Mouse (Mus musculus) forebrain, postnatal 0 days (tissue): Measurements from ENCODE around the gene Arid1b. TPM values are rescaled to one million over a fixed set of nuclear protein-coding genes. Genes with fewer than 3 reads are reported as not detected.

Experiments used
- ATAC-seq: fragments of 200-750 bp; cut with Nextera tagmentation; 2 replicates; pipeline ENCODE4 v1.8.0; 2017; ENCODE audit warnings: mild to moderate bottlenecking, moderate library complexity
- DNase-seq: peaks from one replicate; pipeline ENCODE4 v3.0.0-alpha.2; 2015
- H3K27ac ChIP-seq: fragments of 300-500 bp; sonication (generic); 2 replicates; pipeline ENCODE4 v1.5.1; 2014; ENCODE audit warnings: low read depth, mild to moderate bottlenecking, antibody characterized with exemption, low read length, moderate library complexity, mixed read lengths
- H3K27me3 ChIP-seq: fragments of 300-500 bp; sonication (generic); 2 replicates; pipeline ENCODE4 v1.6.1; 2014; ENCODE audit warnings: mild to moderate bottlenecking, low read length, mixed read lengths; ENCODE audit not compliant: insufficient read depth
- H3K36me3 ChIP-seq: fragments of 300-500 bp; sonication (generic); 2 replicates; pipeline ENCODE4 v1.6.1; 2014; ENCODE audit warnings: mild to moderate bottlenecking, moderate library complexity; ENCODE audit not compliant: insufficient read depth
- H3K4me1 ChIP-seq: fragments of 300-500 bp; sonication (generic); 2 replicates; pipeline ENCODE4 v1.6.1; 2014; ENCODE audit warnings: antibody characterized with exemption; ENCODE audit not compliant: insufficient read depth
- H3K4me2 ChIP-seq: fragments of 300-500 bp; sonication (generic); 2 replicates; pipeline ENCODE4 v1.6.1; 2014; ENCODE audit warnings: low read depth, mild to moderate bottlenecking, moderate library complexity
- H3K4me3 ChIP-seq: fragments of 300-500 bp; sonication (generic); 2 replicates; pipeline ENCODE4 v1.5.1; 2014; ENCODE audit warnings: low read depth, low read length, mixed read lengths
- H3K9ac ChIP-seq: fragments of 300-500 bp; sonication (generic); 2 replicates; pipeline ENCODE4 v1.6.1; 2014; ENCODE audit warnings: mild to moderate bottlenecking
- H3K9me3 ChIP-seq: fragments of 300-500 bp; sonication (generic); 2 replicates; pipeline ENCODE4 v1.6.1; 2016; ENCODE audit warnings: low read length
- CTCF ChIP-seq: sonication (generic); IDR thresholded peaks from 2 replicates; pipeline ENCODE4 v1.5.1; 2016; ENCODE audit warnings: antibody characterized with exemption, control low read depth, low read depth
- WGBS: fragments of 180-500 bp; shearing (Covaris S2); extraction: QIAGEN DNeasy Blood & Tissue Kit; methylation state at CpG from one replicate; pipeline ENCODE4 v1.1.7; 2014; 5-methylcytosine and 5-hydroxymethylcytosine counted together
- polyA plus RNA-seq: library from polyadenylated mRNA; unstranded; fragments of >200 nt; fragmentation: Nextera tagmentation; extraction: Ambion mirVana; gene quantifications from 2 replicates; pipeline ENCODE4 v1.2.1, GENCODE M21; 2015
- total RNA-seq: library from RNA; depleted of rRNA; stranded (reverse); fragments of >200 nt; gene quantifications from 2 replicates; pipeline ENCODE4 v1.2.3, GENCODE M21; 2014

Arid1b gene
- total and polyA plus RNA-seq, 2 experiments from 2014 or later = 10.5 to 51.6 TPM

DNA sequence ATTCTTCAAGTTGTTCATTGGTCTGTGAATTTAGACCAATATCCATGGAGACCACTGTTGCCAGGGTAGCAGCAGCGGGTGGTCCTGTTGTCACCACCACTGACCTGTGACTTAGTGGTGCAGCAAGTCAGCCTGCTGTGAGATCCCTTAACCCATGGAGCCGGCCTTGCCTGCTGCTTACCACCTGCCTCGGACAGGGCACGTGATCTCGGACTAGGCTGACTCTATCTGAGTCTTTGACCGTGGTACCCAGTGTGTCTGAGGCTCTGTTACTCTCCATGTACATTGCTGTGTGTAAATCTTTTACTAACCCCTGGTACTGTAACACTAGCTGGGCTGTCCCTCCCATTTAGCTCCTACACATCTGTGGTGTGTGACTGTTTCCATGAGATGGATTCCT is 335.9 kb downstream of the Arid1b start:
- Histone ChIP-seq H3K36me3 (peaks cover 67% of the 10 kb centered on the region), H3K4me3 (no peak overlapping the region), H3K4me1 (no peaks in the 10 kb centered on the region), H3K4me2 (no peak overlapping the region), H3K27me3 (no peaks in the 10 kb centered on the region), H3K9ac (no peak overlapping the region), H3K9me3 (no peaks in the 10 kb centered on the region), H3K27ac (no peak overlapping the region)
- TF ChIP-seq CTCF = no peak
- no peak for ATAC-seq
- DNase-seq = no peak
- WGBS = 57% methylated on average over 6 of the region's 6 CpGs

GRCm38 (mm10) chr17:5330644-5331043 is 336.5 kb downstream of the Arid1b start:
- Histone ChIP-seq H3K4me3 (no peak overlapping the region), H3K4me2 (no peak overlapping the region), H3K27me3 (no peaks in the 10 kb centered on the region), H3K4me1 (no peaks in the 10 kb centered on the region), H3K9ac (no peak overlapping the region), H3K27ac (no peak overlapping the region), H3K9me3 (no peaks in the 10 kb centered on the region), H3K36me3 (peaks cover 69% of the 10 kb centered on the region)
- no peak for TF ChIP-seq CTCF
- 89% methylated on average over 7 of the region's 7 CpGs for WGBS
- DNase-seq (no peak), ATAC-seq (no peak)

DNA sequence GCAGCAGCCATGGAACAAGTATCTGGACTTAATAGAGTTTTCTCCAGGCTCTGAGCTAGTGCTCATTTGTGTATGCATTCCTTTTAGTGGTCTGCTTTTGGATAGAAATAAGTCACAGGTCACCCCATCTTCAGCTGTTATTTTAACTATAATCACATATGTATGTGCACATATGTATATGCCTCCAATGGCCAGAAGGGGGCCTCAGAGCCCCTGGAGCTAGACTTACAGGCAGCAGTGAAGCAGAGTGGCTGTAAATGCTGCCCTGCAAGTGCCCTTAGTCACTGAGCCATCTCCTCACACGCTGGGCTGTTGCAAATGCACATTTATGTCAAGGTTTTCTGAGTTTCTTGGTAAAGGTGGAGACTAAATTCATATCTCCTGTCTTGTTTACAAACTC is 337.3 kb downstream of the Arid1b start:
- Histone ChIP-seq H3K27ac (no peak overlapping the region), H3K27me3 (no peaks in the 10 kb centered on the region), H3K9ac (no peak overlapping the region), H3K4me1 (no peaks in the 10 kb centered on the region), H3K4me3 (no peak overlapping the region), H3K9me3 (no peaks in the 10 kb centered on the region), H3K4me2 (no peak overlapping the region), H3K36me3 (peaks cover 75% of the 10 kb centered on the region)
- whole genome bisulfite sequencing = 71% methylated on average over 1 of the region's 1 CpGs
- peak; percentile 57 for TF ChIP-seq CTCF
- ATAC-seq = no peak
- DNase-seq = no peak

- no peaks in the 10 kb centered on the region for H3K4me1 ChIP-seq
- TF ChIP-seq CTCF = no peak
- ATAC-seq (peak; percentile 10; the same call in 1 of the 2 replicates), DNase-seq (no peak)
- 86% methylated on average over 7 of the region's 7 CpGs for WGBS
- no peak overlapping the region for H3K4me3 ChIP-seq
- no peaks in the 10 kb centered on the region for H3K9me3 ChIP-seq
- no peak overlapping the region for H3K4me2 ChIP-seq
- H3K36me3 ChIP-seq = peaks cover 77% of the 10 kb centered on the region
- H3K27ac ChIP-seq = no peak overlapping the region
- no peaks in the 10 kb centered on the region for H3K27me3 ChIP-seq
- H3K9ac ChIP-seq = no peak overlapping the region
Measured at GRCm38 (mm10) chr17:5334567-5334966, 340.4 kb downstream of the Arid1b start.

DNA sequence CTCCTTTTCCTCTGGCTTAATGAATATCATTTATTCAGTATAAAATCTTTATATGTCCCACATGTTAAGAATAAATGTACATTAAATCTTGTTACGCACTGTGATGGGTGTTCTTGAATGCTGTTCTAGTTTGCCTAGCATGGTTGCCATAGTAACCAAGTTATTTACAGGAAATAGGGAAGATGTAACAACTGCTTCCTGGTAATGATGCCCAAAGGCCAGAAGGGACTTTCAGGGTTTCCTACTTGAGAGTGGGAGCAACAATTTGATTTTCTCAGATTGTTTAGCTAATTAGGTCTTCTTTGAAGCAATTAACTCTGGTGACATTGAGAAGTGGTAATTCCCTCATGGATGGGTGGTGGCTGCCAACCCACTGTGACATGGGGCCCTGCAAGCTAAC is 350.3 kb downstream of the Arid1b start:
- no peak for TF ChIP-seq CTCF
- Histone ChIP-seq H3K27me3 (no peaks in the 10 kb centered on the region), H3K36me3 (peaks cover 39% of the 10 kb centered on the region), H3K9me3 (no peaks in the 10 kb centered on the region), H3K4me2 (no peak overlapping the region), H3K9ac (no peak overlapping the region), H3K27ac (no peak overlapping the region), H3K4me1 (no peaks in the 10 kb centered on the region), H3K4me3 (no peak overlapping the region)
- WGBS = 63% methylated on average over 1 of the region's 1 CpGs
- ATAC-seq = peak; percentile 62
- DNase-seq = no peak

DNA sequence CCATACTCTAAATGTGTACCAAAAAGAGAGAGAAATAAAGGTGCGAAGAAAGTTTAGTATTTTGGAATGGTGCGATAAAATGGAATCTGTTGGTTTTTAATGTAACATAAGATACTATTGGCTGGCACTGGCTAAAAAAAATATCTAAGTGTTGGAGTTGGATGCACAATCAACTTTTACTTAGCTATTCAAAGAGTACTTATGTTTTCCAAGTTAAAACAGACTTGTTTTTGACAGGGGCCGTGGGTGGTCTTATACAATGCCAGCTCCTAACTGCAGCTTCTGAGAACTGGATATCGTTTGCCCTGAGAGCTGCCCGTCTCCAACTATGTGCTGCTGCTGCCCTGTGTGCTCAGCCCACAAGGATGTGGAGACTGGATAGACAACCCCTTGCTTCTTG is 351.7 kb downstream of the Arid1b start:
- WGBS = 79% methylated on average over 5 of the region's 5 CpGs
- H3K9me3 ChIP-seq = no peaks in the 10 kb centered on the region
- no peak overlapping the region for H3K4me2 ChIP-seq
- ATAC-seq (no peak), DNase-seq (no peak)
- TF ChIP-seq CTCF = no peak
- H3K27me3 ChIP-seq = no peaks in the 10 kb centered on the region
- no peaks in the 10 kb centered on the region for H3K4me1 ChIP-seq
- peaks cover 28% of the 10 kb centered on the region for H3K36me3 ChIP-seq
- no peak overlapping the region for H3K9ac ChIP-seq
- no peak overlapping the region for H3K27ac ChIP-seq
- no peak overlapping the region for H3K4me3 ChIP-seq

- H3K9me3 ChIP-seq = no peaks in the 10 kb centered on the region
- WGBS = 38% methylated on average over 5 of the region's 5 CpGs
- H3K27me3 ChIP-seq = no peaks in the 10 kb centered on the region
- H3K4me1 ChIP-seq = no peaks in the 10 kb centered on the region
- no peak overlapping the region for H3K4me3 ChIP-seq
- DNase-seq (peak; percentile 75), ATAC-seq (peak; percentile 64)
- no peak overlapping the region for H3K4me2 ChIP-seq
- TF ChIP-seq CTCF = 0 out of 2 replicates have a peak, but pooled peaks have one; percentile 15
- no peak overlapping the region for H3K27ac ChIP-seq
- no peak overlapping the region for H3K9ac ChIP-seq
- H3K36me3 ChIP-seq = no peaks in the 10 kb centered on the region
Measured at GRCm38 (mm10) chr17:5352901-5353300, 358.8 kb downstream of the Arid1b start.

- no peaks in the 10 kb centered on the region for H3K4me1 ChIP-seq
- H3K27me3 ChIP-seq = no peaks in the 10 kb centered on the region
- no peak for TF ChIP-seq CTCF
- no peaks in the 10 kb centered on the region for H3K36me3 ChIP-seq
- ATAC-seq (no peak), DNase-seq (no peak)
- H3K9ac ChIP-seq = no peak overlapping the region
- H3K4me3 ChIP-seq = no peak overlapping the region
- H3K9me3 ChIP-seq = no peaks in the 10 kb centered on the region
- no peak overlapping the region for H3K27ac ChIP-seq
- no peak overlapping the region for H3K4me2 ChIP-seq
- WGBS = 71% methylated on average over 2 of the region's 2 CpGs
Measured at GRCm38 (mm10) chr17:5360759-5361158, 366.6 kb downstream of the Arid1b start.
